Mouse (Mus musculus) CH12.LX (cell line): ENCODE results near the gene Zbtb20.

Source experiments
- CHD2 ChIP-seq: IDR thresholded peaks from 2 replicates; pipeline ENCODE4 v1.6.1; 2011; ENCODE audit warnings: low read length, improper control_type of control experiment
- CTCF ChIP-seq, 2 experiments: IDR thresholded peaks in 1 of 2; conservative IDR thresholded peaks in 1 of 2; 2 replicates each; pipeline ENCODE4 v1.5.1; 2011 to 2012; ENCODE audit warnings: low read depth in 2 of 2, low read length in 2 of 2, improper control_type of control experiment in 1 of 2, inconsistent platforms in 1 of 2, mild to moderate bottlenecking in 1 of 2, moderate library complexity in 1 of 2
- ELF1 ChIP-seq: IDR thresholded peaks from 2 replicates; pipeline ENCODE4 v1.6.1; 2014; ENCODE audit warnings: low read depth, mild to moderate bottlenecking, inconsistent platforms, low read length, improper control_type of control experiment
- EP300 ChIP-seq: IDR thresholded peaks from 2 replicates; pipeline ENCODE4 v1.6.1; 2011; ENCODE audit warnings: low read length, improper control_type of control experiment
- GABPA ChIP-seq: IDR thresholded peaks from 2 replicates; pipeline ENCODE4 v1.6.1; 2012; ENCODE audit warnings: low read depth, low read length, improper control_type of control experiment, inconsistent platforms; ENCODE audit not compliant: insufficient replicate concordance
- MAX ChIP-seq: IDR thresholded peaks from 2 replicates; pipeline ENCODE4 v1.6.1; 2011; ENCODE audit warnings: low read length, improper control_type of control experiment
- NELFE ChIP-seq: IDR thresholded peaks from 2 replicates; pipeline ENCODE4 v1.6.1; 2011; ENCODE audit warnings: low read depth, low read length, improper control_type of control experiment
- POLR2A ChIP-seq: IDR thresholded peaks from 2 replicates; pipeline ENCODE4 v1.6.1; 2011; ENCODE audit warnings: low read depth, mild to moderate bottlenecking, improper control_type of control experiment, low read length
- RAD21 ChIP-seq: IDR thresholded peaks from 2 replicates; pipeline ENCODE4 v1.6.1; 2011; ENCODE audit warnings: low read depth, mild to moderate bottlenecking, low read length, improper control_type of control experiment, moderate library complexity
- TCF12 ChIP-seq: IDR thresholded peaks from 2 replicates; pipeline ENCODE4 v1.6.1; 2014; ENCODE audit warnings: low read depth, mild to moderate bottlenecking, inconsistent platforms, low read length, improper control_type of control experiment
- USF1 ChIP-seq: IDR thresholded peaks from 2 replicates; pipeline ENCODE4 v1.6.1; 2014; ENCODE audit warnings: low read depth, mild to moderate bottlenecking, inconsistent platforms, low read length, improper control_type of control experiment

DNA sequence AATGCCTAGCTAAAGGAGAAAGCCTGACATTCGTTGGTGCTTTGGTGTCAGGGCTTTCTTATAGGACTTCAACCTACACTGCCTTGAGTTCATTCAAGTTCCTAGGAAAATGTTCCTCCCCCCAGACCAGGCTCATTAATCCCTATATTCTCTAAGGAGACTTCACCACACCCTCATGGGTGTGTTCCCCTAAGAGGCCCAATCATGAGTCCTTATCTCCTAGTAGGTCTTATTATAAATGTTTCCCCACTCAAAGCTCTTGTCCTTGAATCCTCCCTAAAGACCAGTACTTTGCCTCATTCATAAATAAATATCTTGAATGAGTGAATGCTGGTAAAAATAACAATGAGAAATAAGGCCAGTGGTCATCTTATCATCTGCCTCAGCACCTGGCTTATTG lies 772.0 kb downstream of the Zbtb20 start:
- no peak for TF ChIP-seq EP300
- no peak for TF ChIP-seq CHD2
- TF ChIP-seq MAX = no peak
- no peak for TF ChIP-seq ELF1
- no peak for TF ChIP-seq CTCF (conservative IDR thresholded peaks at IDR 0.05 in 1 of 2, IDR thresholded peaks at IDR 0.05 in 1 of 2; ENCODE audit: low read depth in 2 of 2, low read length in 2 of 2)
- no peak for TF ChIP-seq GABPA
- TF ChIP-seq NELFE = no peak
- TF ChIP-seq TCF12 = no peak
- no peak for TF ChIP-seq USF1
- no peak for TF ChIP-seq POLR2A
- no peak for TF ChIP-seq RAD21
